Mouse (Mus musculus) ovary, postnatal 10 days (tissue): ENCODE measurements around the gene Gdf3.
"Not testable (repeated sequence)": the region's sequence is repeated elsewhere in the genome, so short reads cannot be mapped to it uniquely, and the experiment has no call there.

ENCODE experiments used
- DNase-seq: peaks from one replicate; pipeline ENCODE4 v3.0.0; 2022; ENCODE audit warnings: low spot score

Gdf3 gene

GRCm38 (mm10) chr6:122609771-122610170 lies at the start of gene Gdf3:
TSS of gene Gdf3 (minus strand) at chr6:122610087.
- no peak for DNase-seq

GRCm38 (mm10) chr6:122659567-122659966 lies 49.7 kb upstream of the Gdf3 start:
- DNase-seq: no peak

- no peak for DNase-seq
These were observed 47.7 kb upstream of the Gdf3 start for GRCm38 (mm10) chr6:122657630-122658029.

- DNase-seq: no peak
These were observed 44.4 kb upstream of the Gdf3 start for GRCm38 (mm10) chr6:122654301-122654700.

GRCm38 (mm10) chr6:122650398-122650980 lies 40.6 kb upstream of the Gdf3 start:
- DNase-seq: no peak

GRCm38 (mm10) chr6:122649903-122650302 lies 40.0 kb upstream of the Gdf3 start:
- DNase-seq: no peak

GRCm38 (mm10) chr6:122644196-122644595 lies 34.3 kb upstream of the Gdf3 start:
- not testable (repeated sequence) for DNase-seq

- not testable (repeated sequence) for DNase-seq
These were observed 27.7 kb upstream of the Gdf3 start for GRCm38 (mm10) chr6:122637566-122637965.

GRCm38 (mm10) chr6:122636666-122637065 lies 26.8 kb upstream of the Gdf3 start:
- no peak for DNase-seq

GRCm38 (mm10) chr6:122635315-122635714 lies 25.4 kb upstream of the Gdf3 start:
- DNase-seq: no peak

GRCm38 (mm10) chr6:122633411-122633810 lies 23.5 kb upstream of the Gdf3 start:
- DNase-seq: no peak

GRCm38 (mm10) chr6:122627469-122628108 lies 17.7 kb upstream of the Gdf3 start:
- no peak for DNase-seq

GRCm38 (mm10) chr6:122626110-122626509 lies 16.2 kb upstream of the Gdf3 start, which contains the start of gene Dppa3:
TSS of gene Dppa3 (plus strand) at chr6:122626410.
- no peak for DNase-seq

- DNase-seq: no peak
These were observed 15.3 kb upstream of the Gdf3 start for GRCm38 (mm10) chr6:122625156-122625555.

- DNase-seq: no peak
These were observed 14.6 kb upstream of the Gdf3 start for GRCm38 (mm10) chr6:122624480-122624879.

- DNase-seq: no peak
These were observed 11.2 kb upstream of the Gdf3 start for GRCm38 (mm10) chr6:122621066-122621465.

GRCm38 (mm10) chr6:122616022-122616421 lies 6.1 kb upstream of the Gdf3 start:
- no peak for DNase-seq

- no peak for DNase-seq
These were observed 4.2 kb upstream of the Gdf3 start for GRCm38 (mm10) chr6:122614047-122614446.

GRCm38 (mm10) chr6:122612426-122612825 lies 2.5 kb upstream of the Gdf3 start:
- DNase-seq: no peak

- DNase-seq: no peak
These were observed 534 bp downstream of the Gdf3 start for GRCm38 (mm10) chr6:122609377-122609728.

- DNase-seq: no peak
These were observed 1.2 kb downstream of the Gdf3 start for GRCm38 (mm10) chr6:122608434-122609376.

- DNase-seq: no peak
These were observed 2.2 kb downstream of the Gdf3 start for GRCm38 (mm10) chr6:122607700-122608099.

- DNase-seq: no peak
These were observed 3.2 kb downstream of the Gdf3 start for GRCm38 (mm10) chr6:122606661-122607060.
